Mouse (Mus musculus) heart, postnatal 0 days (tissue): Measurements from ENCODE around the gene Itgb3.

Experiments used
- CTCF ChIP-seq: IDR thresholded peaks from 2 replicates; pipeline ENCODE4 v1.5.1; 2016; ENCODE audit warnings: antibody characterized with exemption, control low read depth, low read depth
- EP300 ChIP-seq: IDR thresholded peaks from 2 replicates; pipeline ENCODE4 v1.6.1; 2016; ENCODE audit warnings: antibody characterized with exemption, low read depth

- TF ChIP-seq CTCF (no peak), EP300 (no peak)
Measured at GRCm38 (mm10) chr11:104693235-104693634, 85.4 kb downstream of the Itgb3 start.
